Mouse (Mus musculus): ENCODE measurements at regions not wholly inside any gene's neighbourhood (a gene's known extent, or its start where the extent isn't known, plus 50 kb on each side); places are given as distances from the start of the nearest gene placed in this dataset.

GRCm38 (mm10) chr2:51240000-51240399, 91.1 kb upstream of the Rnd3 start:
- DNase-seq (ENCODE audit: low spot score in 2 of 2): no peak

GRCm38 (mm10) chr2:51238992-51239391, 90.1 kb upstream of the Rnd3 start:
- no peak for DNase-seq (ENCODE audit: low spot score in 2 of 2)

- no peak for DNase-seq (ENCODE audit: low spot score in 2 of 2)
Measured at GRCm38 (mm10) chr2:51238131-51238931, 89.4 kb upstream of the Rnd3 start.

GRCm38 (mm10) chr2:51237451-51237850, 88.5 kb upstream of the Rnd3 start:
- no peak for DNase-seq (ENCODE audit: low spot score in 2 of 2)

- no peak for DNase-seq (ENCODE audit: low spot score in 2 of 2)
Measured at GRCm38 (mm10) chr2:51236852-51237251, 87.9 kb upstream of the Rnd3 start.

- no peak for DNase-seq (ENCODE audit: low spot score in 2 of 2)
Measured at GRCm38 (mm10) chr2:51234427-51234826, 85.5 kb upstream of the Rnd3 start.

- no peak for DNase-seq (ENCODE audit: low spot score in 2 of 2)
Measured at GRCm38 (mm10) chr2:51222851-51223250, 73.9 kb upstream of the Rnd3 start.

GRCm38 (mm10) chr2:51219714-51220113, 70.8 kb upstream of the Rnd3 start:
- DNase-seq (ENCODE audit: low spot score in 2 of 2): no peak

- no peak for DNase-seq (ENCODE audit: low spot score in 2 of 2)
Measured at GRCm38 (mm10) chr2:51207150-51208022, 58.5 kb upstream of the Rnd3 start.

- no peak for DNase-seq (ENCODE audit: low spot score in 2 of 2)
Measured at GRCm38 (mm10) chr2:51206332-51206731, 57.4 kb upstream of the Rnd3 start.

Measured in left cerebral cortex, adult 18-20 months (tissue).